Mouse (Mus musculus) lung, postnatal 0 days (tissue): ENCODE data around the gene Arhgef16.

Experiments used
- CTCF ChIP-seq: IDR thresholded peaks from 2 replicates; pipeline ENCODE4 v1.5.1; 2016; ENCODE audit warnings: antibody characterized with exemption, mild to moderate bottlenecking
- EP300 ChIP-seq: IDR thresholded peaks from 2 replicates; pipeline ENCODE4 v1.6.1; 2016; ENCODE audit warnings: antibody characterized with exemption, mild to moderate bottlenecking, control low read depth

- no peak for TF ChIP-seq CTCF
- no peak for TF ChIP-seq EP300
Observed at GRCm38 (mm10) chr4:154237306-154237705, 64.2 kb downstream of the Arhgef16 start.
